Mouse (Mus musculus) layer of hippocampus, adult 8-10 months (tissue): ENCODE measurements around the gene Idh3a. TPM values are rescaled to one million over a fixed set of nuclear protein-coding genes. Genes with fewer than 3 reads are reported as not detected.

Source experiments
- DNase-seq, 2 experiments: peaks; one replicate each; pipeline ENCODE4 v3.0.0; 2022; ENCODE audit warnings: low spot score in 2 of 2
- total RNA-seq, 4 experiments: library from RNA; stranded (reverse); gene quantifications; 2 replicates each; pipeline ENCODE4 v1.2.4; 2022

Gene Idh3a
- total RNA-seq, 4 experiments from 2014 or later: 161 to 184 (median 169) TPM

- DNase-seq: no peak
These were observed 60.1 kb downstream of the Idh3a start for GRCm38 (mm10) chr9:54646252-54646651.

GRCm38 (mm10) chr9:54647456-54647855 is 61.3 kb downstream of the Idh3a start:
- no peak for DNase-seq

- DNase-seq: no peak
These were observed 63.2 kb downstream of the Idh3a start for GRCm38 (mm10) chr9:54649360-54649759.

- no peak for DNase-seq
These were observed 66.6 kb downstream of the Idh3a start for GRCm38 (mm10) chr9:54652778-54653177.

Other genes starting within 250 kb of the Idh3a start
- 100 to 1,000 TPM; 184 to 220 (median 198) TPM for gene Dmxl2, start 84.7 kb upstream of the Idh3a start, total RNA-seq
- not detected for gene Sh2d7, start 47.4 kb upstream of the Idh3a start, total RNA-seq
- gene Cib2, start 26.1 kb upstream of the Idh3a start, total RNA-seq: 10 to 100 TPM; 22.5 to 25.8 (median 24.4) TPM
- 100 to 1,000 TPM; 101 to 114 (median 106) TPM for gene Acsbg1, start 75.5 kb downstream of the Idh3a start, total RNA-seq
- gene Dnaja4, start 112.5 kb downstream of the Idh3a start, total RNA-seq: 10 to 100 TPM; 39.8 to 61.1 (median 47.2) TPM
- 10 to 100 TPM; 56.4 to 59.6 (median 58.4) TPM for gene Wdr61, start 148.2 kb downstream of the Idh3a start, total RNA-seq
- gene Crabp1, start 178.4 kb downstream of the Idh3a start, total RNA-seq: 1 to 10 TPM in 2 of 4 experiments, not detected in 2; 1.0 to 1.3 TPM